Comparison of ENCODE assay signal across 10 mouse cellular contexts in the genomic region with DNA sequence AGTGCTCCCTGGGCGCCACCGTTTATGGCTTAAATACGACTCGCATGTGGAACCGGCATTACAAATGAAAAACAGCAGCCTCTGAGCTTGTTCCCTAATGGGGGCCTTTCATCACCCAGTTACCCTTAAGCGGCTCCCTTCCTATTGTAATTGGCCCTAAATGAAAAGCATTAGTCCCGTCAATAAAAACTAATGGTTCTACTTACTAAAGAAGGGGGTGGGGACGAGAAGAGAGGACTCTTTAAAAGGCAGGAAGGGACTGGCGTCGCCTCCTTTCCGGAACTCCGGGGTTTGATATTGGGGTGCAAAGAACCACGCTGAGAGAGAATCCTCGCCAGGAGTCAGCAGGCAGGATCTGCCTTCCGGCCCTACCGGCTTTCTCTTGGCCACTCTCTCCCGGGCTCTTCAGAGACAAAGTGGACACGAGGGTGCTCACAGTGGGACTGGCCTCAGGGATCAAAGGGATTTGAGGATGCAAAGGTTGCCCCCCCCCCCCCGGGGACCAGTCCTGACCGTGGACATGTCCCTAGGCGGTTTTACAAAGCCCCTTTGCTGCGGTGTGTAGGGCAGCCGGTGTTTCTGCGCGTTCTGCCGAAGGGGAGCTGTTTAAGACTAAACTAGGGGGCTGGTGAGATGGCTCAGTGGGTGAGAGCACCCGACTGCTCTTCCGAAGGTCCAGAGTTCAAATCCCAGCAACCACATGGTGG.
DNase-seq lines count a peak whose midpoint lies in the region; ATAC-seq and TF ChIP-seq lines count a peak whose summit lies in the region.
"Had no signal": no experiment of that assay in that cellular context is flagged by ENCODE, and none has a peak within 500 bp of the region (broad histone marks: within the 10 kb centered on the region; RNA-seq: fewer than 3 reads in every experiment).

No protein-coding gene starts in this region.

- peak; percentile 17; the same call in 1 of the 2 replicates for ATAC-seq in hindbrain, embryonic 11.5 days (ENCODE audit: low FRiP score)
- ATAC-seq in midbrain, embryonic 14.5 days (ENCODE audit: low FRiP score, low TSS enrichment) = no peak
- ATAC-seq: liver, embryonic 12.5 days; Patski had no signal

- TF ChIP-seq CTCF in brain, embryonic 14.5 days (IDR thresholded peaks at IDR 0.05; ENCODE audit: borderline replicate concordance, extremely low read depth, insufficient read depth, insufficient read length) = no peak

- H3K9ac ChIP-seq in hindbrain, embryonic 11.5 days (ENCODE audit: low read depth, low read length) = no peak overlapping the region
- H3K9ac ChIP-seq in midbrain, embryonic 14.5 days (replicated peaks; ENCODE audit: low read length) = no peak overlapping the region; the same call in 1 of the 2 replicates
- H3K9ac ChIP-seq: liver, embryonic 12.5 days had no signal

- WGBS in hindbrain, embryonic 11.5 days = 4% methylated on average over 28 of the region's 28 CpGs
- WGBS in midbrain, embryonic 14.5 days = 5% methylated on average over 28 of the region's 28 CpGs

- H3K27me3 ChIP-seq in hindbrain, embryonic 11.5 days (ENCODE audit: control insufficient read depth, insufficient read depth, low read length) = peaks cover 5% of the 10 kb centered on the region; the same call in 1 of the 2 replicates
- peaks cover 24% of the 10 kb centered on the region for H3K27me3 ChIP-seq in midbrain, embryonic 14.5 days (ENCODE audit: control insufficient read depth, insufficient read depth, low read length)
- H3K27me3 ChIP-seq: Patski had no signal

- TF ChIP-seq POLR2A in brain, embryonic 14.5 days (IDR thresholded peaks at IDR 0.05; ENCODE audit: borderline replicate concordance, extremely low read depth, insufficient read depth, insufficient read length, poor library complexity, severe bottlenecking) = no peak

- H3K4me3 ChIP-seq in hindbrain, embryonic 11.5 days (ENCODE audit: low read depth, low read length) = peak overlapping the region; percentile 12; the same call in 1 of the 2 replicates
- H3K4me3 ChIP-seq in midbrain, embryonic 14.5 days (replicated peaks; ENCODE audit: low read depth, low read length) = peak overlapping the region; percentile 13; the same call in 1 of the 2 replicates
- H3K4me3 ChIP-seq: liver, embryonic 12.5 days had no signal

- H3K4me2 ChIP-seq in hindbrain, embryonic 11.5 days (replicated peaks; ENCODE audit: low read depth, low read length) = peak overlapping the region; percentile 29; the same call in 1 of the 2 replicates
- H3K4me2 ChIP-seq in midbrain, embryonic 14.5 days (ENCODE audit: low read length) = peak overlapping the region; percentile 43
- H3K4me2 ChIP-seq: liver, embryonic 12.5 days had no signal

- H3K9me3 ChIP-seq in hindbrain, embryonic 11.5 days (ENCODE audit: control insufficient read depth, low read length) = no peaks in the 10 kb centered on the region
- no peaks in the 10 kb centered on the region for H3K9me3 ChIP-seq in midbrain, embryonic 14.5 days (ENCODE audit: control insufficient read depth, low read length)
- H3K9me3 ChIP-seq: liver, embryonic 12.5 days had no signal

- DNase-seq in brain, embryonic 14.5 days (ENCODE audit: low read depth) = peak; percentile 65
- DNase-seq in embryo, embryonic 10 days (ENCODE audit: low spot score) = peak; percentile 64
- peak; percentile 46 for DNase-seq in hindbrain, embryonic 11.5 days (ENCODE audit: low spot score)
- DNase-seq in midbrain, embryonic 14.5 days = peak; percentile 35
- DNase-seq in frontal cortex, postnatal 10 days (ENCODE audit: low spot score in 2 of 2) = no peak
- no peak for DNase-seq in cerebellum, adult 18-20 months
- DNase-seq in cerebellum, adult 11-12 months = no peak
- DNase-seq: gastrocnemius, postnatal 25 days had no signal

- no peaks in the 10 kb centered on the region for H3K36me3 ChIP-seq in hindbrain, embryonic 11.5 days (ENCODE audit: control insufficient read depth, insufficient read depth, low read length)
- no peaks in the 10 kb centered on the region for H3K36me3 ChIP-seq in midbrain, embryonic 14.5 days (ENCODE audit: control insufficient read depth, insufficient read depth, low read length)
- H3K36me3 ChIP-seq: liver, embryonic 12.5 days had no signal

- no peak overlapping the region for H3K27ac ChIP-seq in hindbrain, embryonic 11.5 days (ENCODE audit: low read depth, low read length)
- H3K27ac ChIP-seq in midbrain, embryonic 14.5 days (replicated peaks; ENCODE audit: low read depth, low read length) = no peak overlapping the region
- H3K27ac ChIP-seq: liver, embryonic 12.5 days had no signal

- no peaks in the 10 kb centered on the region; the same call in 1 of the 2 replicates for H3K4me1 ChIP-seq in hindbrain, embryonic 11.5 days (replicated peaks; ENCODE audit: control insufficient read depth, insufficient read depth, low read length)
- peaks cover 7% of the 10 kb centered on the region; the same call in 1 of the 2 replicates for H3K4me1 ChIP-seq in midbrain, embryonic 14.5 days (ENCODE audit: control insufficient read depth, insufficient read depth, low read length)
- H3K4me1 ChIP-seq: liver, embryonic 12.5 days had no signal

Comparison
In these comparisons a context has a peak if more than half of its experiments do, and no peak if none do; other contexts are left out.
1. DNase-seq: peak in brain, embryonic 14.5 days (single experiment), embryo, embryonic 10 days (single experiment), hindbrain, embryonic 11.5 days (single experiment) and midbrain, embryonic 14.5 days (single experiment); none in frontal cortex, postnatal 10 days (0 of 2), cerebellum, adult 18-20 months (0 of 2) and cerebellum, adult 11-12 months (single experiment).